Mouse (Mus musculus) intestine, embryonic 16.5 days (tissue): ENCODE data around the gene Gpc3. TPM values are rescaled to one million over a fixed set of nuclear protein-coding genes. Genes with fewer than 3 reads are reported as not detected.
A peak's percentile ranks its signal among the peaks of the same experiment; 100 is the strongest.

ENCODE experiments used
- ATAC-seq: fragments of 200-750 bp; cut with Nextera tagmentation; 2 replicates; pipeline ENCODE4 v1.8.0; 2017; ENCODE audit warnings: moderate TSS enrichment, moderate library complexity
- H3K27ac ChIP-seq: fragments of 300-500 bp; sonication (generic); 2 replicates; pipeline ENCODE4 v1.5.1; 2014; ENCODE audit warnings: mild to moderate bottlenecking, low read length
- H3K27me3 ChIP-seq: fragments of 300-500 bp; sonication (generic); replicated peaks from 2 replicates; pipeline ENCODE4 v1.6.1; 2014; ENCODE audit warnings: low read length, control low read depth, mixed read lengths; ENCODE audit not compliant: control insufficient read depth, insufficient read depth
- H3K36me3 ChIP-seq: fragments of 300-500 bp; sonication (generic); 2 replicates; pipeline ENCODE4 v1.6.1; 2014; ENCODE audit warnings: low read length, control low read depth; ENCODE audit not compliant: control insufficient read depth, insufficient read depth
- H3K4me1 ChIP-seq: fragments of 300-500 bp; sonication (generic); 2 replicates; pipeline ENCODE4 v1.6.1; 2014; ENCODE audit warnings: low read length, control low read depth, mixed read lengths; ENCODE audit not compliant: control insufficient read depth, insufficient read depth
- H3K4me2 ChIP-seq: fragments of 300-500 bp; sonication (generic); 2 replicates; pipeline ENCODE4 v1.6.1; 2014; ENCODE audit warnings: low read depth, low read length, control low read depth
- H3K4me3 ChIP-seq: fragments of 300-500 bp; sonication (generic); 2 replicates; pipeline ENCODE4 v1.5.1; 2014; ENCODE audit warnings: mild to moderate bottlenecking, low read length
- H3K9ac ChIP-seq: fragments of 300-500 bp; sonication (generic); 2 replicates; pipeline ENCODE4 v1.6.1; 2014; ENCODE audit warnings: low read depth, low read length
- H3K9me3 ChIP-seq: fragments of 300-500 bp; sonication (generic); 2 replicates; pipeline ENCODE4 v1.6.1; 2016; ENCODE audit warnings: low read length, control low read depth; ENCODE audit not compliant: control insufficient read depth
- WGBS: fragments of 180-500 bp; shearing (Covaris S2); extraction: QIAGEN DNeasy Blood & Tissue Kit; methylation state at CpG from one replicate; pipeline ENCODE4 v1.1.7; 2014; 5-methylcytosine and 5-hydroxymethylcytosine counted together
- polyA plus RNA-seq: library from polyadenylated mRNA; unstranded; fragments of >200 nt; fragmentation: Nextera tagmentation; extraction: Ambion mirVana; gene quantifications from 2 replicates; pipeline ENCODE4 v1.2.1, GENCODE M21; 2015

The Gpc3 gene
- polyA plus RNA-seq, 1 experiment from 2014 or later: 507 TPM

GRCm38 (mm10) chrX:52599246-52599645 lies 14.5 kb downstream of the Gpc3 start:
- Histone ChIP-seq H3K4me3 (no peak overlapping the region), H3K9ac (no peak overlapping the region), H3K27ac (no peak overlapping the region), H3K36me3 (no peaks in the 10 kb centered on the region), H3K9me3 (no peaks in the 10 kb centered on the region), H3K4me1 (no peaks in the 10 kb centered on the region), H3K27me3 (no peaks in the 10 kb centered on the region), H3K4me2 (no peak overlapping the region)
- no peak for ATAC-seq
- WGBS: 43% methylated on average over 1 of the region's 1 CpGs

- Histone ChIP-seq H3K36me3 (no peaks in the 10 kb centered on the region), H3K9ac (no peak overlapping the region), H3K9me3 (no peaks in the 10 kb centered on the region), H3K4me2 (no peak overlapping the region), H3K4me3 (no peak overlapping the region), H3K27ac (no peak overlapping the region), H3K4me1 (no peaks in the 10 kb centered on the region), H3K27me3 (no peaks in the 10 kb centered on the region)
- no peak for ATAC-seq
Observed at GRCm38 (mm10) chrX:52587671-52588070, 26.1 kb downstream of the Gpc3 start.

GRCm38 (mm10) chrX:52559995-52560394 lies 53.8 kb downstream of the Gpc3 start:
- no peak overlapping the region for H3K4me2 ChIP-seq
- ATAC-seq: no peak
- no peak overlapping the region for H3K4me3 ChIP-seq
- H3K36me3 ChIP-seq: no peaks in the 10 kb centered on the region
- 77% methylated on average over 4 of the region's 4 CpGs for WGBS
- no peaks in the 10 kb centered on the region for H3K4me1 ChIP-seq
- no peak overlapping the region for H3K9ac ChIP-seq
- no peak overlapping the region for H3K27ac ChIP-seq
- no peaks in the 10 kb centered on the region for H3K9me3 ChIP-seq
- 0 out of 2 replicates have a peak, but pooled peaks cover 2% of the 10 kb centered on the region for H3K27me3 ChIP-seq

GRCm38 (mm10) chrX:52558526-52558925 lies 55.2 kb downstream of the Gpc3 start:
- Histone ChIP-seq H3K9me3 (no peaks in the 10 kb centered on the region), H3K4me1 (no peaks in the 10 kb centered on the region), H3K9ac (no peak overlapping the region), H3K36me3 (no peaks in the 10 kb centered on the region), H3K4me2 (no peak overlapping the region), H3K4me3 (no peak overlapping the region), H3K27me3 (0 out of 2 replicates have a peak, but pooled peaks cover 2% of the 10 kb centered on the region), H3K27ac (no peak overlapping the region)
- WGBS: 89% methylated on average over 5 of the region's 5 CpGs
- no peak for ATAC-seq

GRCm38 (mm10) chrX:52557489-52557888 lies 56.3 kb downstream of the Gpc3 start:
- ATAC-seq: peak; percentile 38; the same call in 1 of the 2 replicates
- no peak overlapping the region for H3K9ac ChIP-seq
- 59% methylated on average over 6 of the region's 6 CpGs for WGBS
- H3K4me1 ChIP-seq: no peaks in the 10 kb centered on the region
- H3K27me3 ChIP-seq: 0 out of 2 replicates have a peak, but pooled peaks cover 2% of the 10 kb centered on the region
- H3K36me3 ChIP-seq: no peaks in the 10 kb centered on the region
- H3K4me2 ChIP-seq: no peak overlapping the region
- no peak overlapping the region for H3K4me3 ChIP-seq
- H3K9me3 ChIP-seq: no peaks in the 10 kb centered on the region
- H3K27ac ChIP-seq: no peak overlapping the region

GRCm38 (mm10) chrX:52551296-52551695 lies 62.5 kb downstream of the Gpc3 start:
- no peaks in the 10 kb centered on the region for H3K9me3 ChIP-seq
- 53% methylated on average over 1 of the region's 1 CpGs for WGBS
- H3K9ac ChIP-seq: no peak overlapping the region
- H3K4me2 ChIP-seq: no peak overlapping the region
- no peak overlapping the region for H3K27ac ChIP-seq
- no peaks in the 10 kb centered on the region for H3K4me1 ChIP-seq
- H3K27me3 ChIP-seq: 0 out of 2 replicates have a peak, but pooled peaks cover under 1% of the 10 kb centered on the region
- no peak overlapping the region for H3K4me3 ChIP-seq
- ATAC-seq: no peak
- no peaks in the 10 kb centered on the region for H3K36me3 ChIP-seq

GRCm38 (mm10) chrX:52544623-52545022 lies 69.1 kb downstream of the Gpc3 start:
- Histone ChIP-seq H3K27ac (no peak overlapping the region), H3K27me3 (no peaks in the 10 kb centered on the region), H3K9me3 (no peaks in the 10 kb centered on the region), H3K4me3 (no peak overlapping the region), H3K4me1 (no peaks in the 10 kb centered on the region), H3K9ac (no peak overlapping the region), H3K4me2 (no peak overlapping the region), H3K36me3 (no peaks in the 10 kb centered on the region)
- 59% methylated on average over 3 of the region's 3 CpGs for WGBS
- ATAC-seq: no peak

- no peak for ATAC-seq
Observed at GRCm38 (mm10) chrX:52537282-52537681, 76.5 kb downstream of the Gpc3 start.

GRCm38 (mm10) chrX:52533766-52534165 lies 80.0 kb downstream of the Gpc3 start:
- Histone ChIP-seq H3K9ac (no peak overlapping the region), H3K36me3 (no peaks in the 10 kb centered on the region), H3K27ac (peak overlapping the region; percentile 57), H3K27me3 (no peaks in the 10 kb centered on the region), H3K4me2 (no peak overlapping the region), H3K4me3 (no peak overlapping the region), H3K4me1 (0 out of 2 replicates have a peak, but pooled peaks cover 2% of the 10 kb centered on the region), H3K9me3 (no peaks in the 10 kb centered on the region)
- 38% methylated on average over 1 of the region's 1 CpGs for WGBS
- peak; percentile 37; the same call in 1 of the 2 replicates for ATAC-seq

More at GRCm38 (mm10) chrX:52537282-52537681, 76.5 kb downstream of the Gpc3 start:
- WGBS: 62% methylated on average over 5 of the region's 5 CpGs
- Histone ChIP-seq H3K27ac (no peak overlapping the region), H3K4me2 (no peak overlapping the region), H3K9me3 (no peaks in the 10 kb centered on the region), H3K4me3 (no peak overlapping the region), H3K36me3 (no peaks in the 10 kb centered on the region), H3K4me1 (0 out of 2 replicates have a peak, but pooled peaks cover 2% of the 10 kb centered on the region), H3K27me3 (no peaks in the 10 kb centered on the region), H3K9ac (no peak overlapping the region)

- H3K27me3 ChIP-seq: no peaks in the 10 kb centered on the region
- H3K9me3 ChIP-seq: no peaks in the 10 kb centered on the region
- ATAC-seq: peak; percentile 71
- H3K36me3 ChIP-seq: no peaks in the 10 kb centered on the region
- H3K4me2 ChIP-seq: no peak overlapping the region
- WGBS: 43% methylated on average over 4 of the region's 4 CpGs
- no peak overlapping the region for H3K4me3 ChIP-seq
- H3K9ac ChIP-seq: no peak overlapping the region
- peak overlapping the region; percentile 54; the same call in 1 of the 2 replicates for H3K27ac ChIP-seq
- 0 out of 2 replicates have a peak, but pooled peaks cover 2% of the 10 kb centered on the region for H3K4me1 ChIP-seq
Observed at GRCm38 (mm10) chrX:52533098-52533497, 80.7 kb downstream of the Gpc3 start.
